Mouse (Mus musculus) liver, embryonic 15.5 days (tissue): ENCODE results near the gene Tsr1. TPM values are rescaled to one million over a fixed set of nuclear protein-coding genes. Genes with fewer than 3 reads are reported as not detected.

Experiments
- ATAC-seq: fragments of 200-750 bp; cut with Nextera tagmentation; 2 replicates; pipeline ENCODE4 v1.8.0; 2017; ENCODE audit warnings: moderate number of reproducible peaks, mild to moderate bottlenecking, moderate library complexity; ENCODE audit not compliant: insufficient read depth
- H3K27ac ChIP-seq: fragments of 300-500 bp; sonication (generic); replicated peaks from 2 replicates; pipeline ENCODE4 v1.5.1; 2015; ENCODE audit warnings: mild to moderate bottlenecking, inconsistent platforms
- H3K27me3 ChIP-seq: fragments of 300-500 bp; sonication (generic); 2 replicates; pipeline ENCODE4 v1.6.1; 2015; ENCODE audit warnings: mild to moderate bottlenecking, inconsistent platforms
- H3K36me3 ChIP-seq: fragments of 300-500 bp; sonication (generic); replicated peaks from 2 replicates; pipeline ENCODE4 v1.6.1; 2015; ENCODE audit warnings: moderate library complexity, mild to moderate bottlenecking, inconsistent platforms
- H3K4me1 ChIP-seq: fragments of 300-500 bp; sonication (generic); replicated peaks from 2 replicates; pipeline ENCODE4 v1.6.1; 2015; ENCODE audit warnings: inconsistent platforms
- H3K4me2 ChIP-seq: fragments of 300-500 bp; sonication (generic); 2 replicates; pipeline ENCODE4 v1.6.1; 2015; ENCODE audit warnings: moderate library complexity, mild to moderate bottlenecking, inconsistent platforms
- H3K4me3 ChIP-seq: fragments of 300-500 bp; sonication (generic); replicated peaks from 2 replicates; pipeline ENCODE4 v1.5.1; 2015; ENCODE audit warnings: mild to moderate bottlenecking, inconsistent platforms
- H3K9ac ChIP-seq: fragments of 300-500 bp; sonication (generic); 2 replicates; pipeline ENCODE4 v1.6.1; 2015; ENCODE audit warnings: moderate library complexity, mild to moderate bottlenecking, inconsistent platforms
- H3K9me3 ChIP-seq: fragments of 300-500 bp; sonication (generic); replicated peaks from 2 replicates; pipeline ENCODE4 v1.6.1; 2016; ENCODE audit warnings: inconsistent platforms
- whole genome bisulfite sequencing: fragments of 180-500 bp; shearing (Covaris S2); methylation state at CpG from one replicate; pipeline ENCODE4 v1.1.7; 2015; ENCODE audit warnings: mixed read lengths; ENCODE audit not compliant: insufficient replicate concordance; 5-methylcytosine and 5-hydroxymethylcytosine counted together
- polyA plus RNA-seq: library from polyadenylated mRNA; unstranded; fragments of >200 nt; fragmentation: Nextera tagmentation; extraction: Ambion mirVana; gene quantifications from 2 replicates; pipeline ENCODE4 v1.2.1, GENCODE M21; 2015

The Tsr1 gene
- 19.7 and 20.0 TPM in 2 replicates for polyA plus RNA-seq

DNA sequence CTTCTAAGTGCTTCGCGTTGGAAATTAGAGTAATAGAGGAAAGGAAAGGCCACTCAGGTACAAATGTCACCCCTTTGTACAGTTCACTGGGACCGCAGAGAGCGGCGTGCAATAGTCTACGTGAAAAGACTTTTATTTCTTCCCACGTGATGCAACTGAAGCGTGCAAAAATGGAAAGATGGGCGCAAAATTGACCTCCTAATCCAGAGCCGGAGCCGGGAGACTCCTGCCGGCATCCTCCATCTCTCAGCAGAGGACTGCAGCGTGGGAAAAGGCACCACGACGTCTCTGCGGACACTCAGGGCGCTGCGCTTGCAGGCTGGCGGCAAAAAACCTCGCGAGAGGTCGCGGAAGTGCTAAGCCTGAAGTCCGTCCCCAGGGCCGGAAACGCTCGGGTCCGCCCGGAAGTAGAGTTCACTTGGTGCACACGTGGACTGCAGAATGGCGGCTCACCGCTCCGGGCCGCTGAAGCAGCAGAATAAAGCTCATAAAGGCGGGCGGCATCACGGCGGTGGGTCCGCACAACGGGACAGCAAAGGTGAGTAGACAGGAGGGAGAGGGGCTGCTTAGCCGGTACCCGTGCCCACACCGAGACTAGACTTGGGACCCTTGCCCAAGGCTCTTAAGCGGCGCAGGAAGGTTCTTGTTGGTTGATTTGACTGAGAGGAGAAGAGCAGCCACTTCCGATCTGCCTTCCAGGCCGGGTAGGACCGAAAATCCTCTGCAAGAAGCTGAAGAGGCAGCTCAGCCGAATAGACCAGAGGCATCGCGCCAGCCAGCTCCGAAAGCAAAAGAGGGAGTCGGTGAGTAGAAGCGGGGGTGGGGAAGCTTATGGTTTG lies at the start of gene Tsr1:
Gene Tsr1 (plus strand): TSS at position 394 of the 839 bp plus-strand sequence.
- Histone ChIP-seq H3K27ac (peak within 1 kb of the TSS; percentile 80), H3K9ac (peak within 1 kb of the TSS; percentile 68), H3K36me3 (peaks cover 34% of the 10 kb centered on the region), H3K27me3 (no peaks in the 10 kb centered on the region), H3K9me3 (no peaks in the 10 kb centered on the region), H3K4me2 (peak within 1 kb of the TSS; percentile 100), H3K4me1 (peaks cover 48% of the 10 kb centered on the region), H3K4me3 (peak within 1 kb of the TSS; percentile 80)
- under 1% methylated on average over 54 of the region's 54 CpGs for WGBS
- ATAC-seq = peak; percentile 76

DNA sequence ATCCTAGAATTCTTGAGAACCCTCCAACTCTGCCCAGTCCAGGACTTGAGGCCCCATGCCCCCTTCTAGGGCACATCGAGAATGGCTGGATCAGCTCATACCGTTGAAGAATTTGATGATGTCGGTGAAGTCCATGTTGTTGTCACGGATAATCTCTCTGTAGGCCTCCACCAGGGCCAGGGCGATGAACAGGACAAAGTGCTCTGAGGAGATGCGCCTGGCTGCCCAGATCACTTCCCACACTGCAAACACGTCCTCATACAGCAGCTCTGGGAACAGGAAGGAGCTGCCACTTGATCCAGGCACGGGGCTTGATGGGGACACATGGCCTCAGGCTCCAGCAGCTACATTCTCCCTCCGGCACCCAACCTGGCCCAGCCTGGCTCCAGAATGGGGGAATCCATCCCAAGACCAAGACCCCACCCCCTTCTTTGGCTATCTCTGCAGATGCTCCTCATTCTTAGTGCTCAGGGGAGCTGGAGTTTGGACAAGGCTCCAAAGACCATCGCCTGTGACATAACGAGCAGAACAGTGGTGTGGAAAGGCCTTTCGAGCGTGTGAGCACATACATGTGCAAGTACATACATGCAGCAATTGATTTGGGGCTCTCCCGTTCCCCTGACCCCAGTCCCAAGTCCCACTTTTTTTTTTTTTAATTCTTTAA lies 46.7 kb upstream of the Tsr1 start:
- ATAC-seq = no peak
- peaks cover 18% of the 10 kb centered on the region for H3K4me1 ChIP-seq
- no peak overlapping the region for H3K4me3 ChIP-seq
- H3K27me3 ChIP-seq = no peaks in the 10 kb centered on the region
- no peak overlapping the region for H3K9ac ChIP-seq
- H3K27ac ChIP-seq = no peak overlapping the region
- no peaks in the 10 kb centered on the region for H3K36me3 ChIP-seq
- 76% methylated on average over 14 of the region's 14 CpGs for WGBS
- no peaks in the 10 kb centered on the region for H3K9me3 ChIP-seq
- H3K4me2 ChIP-seq = no peak overlapping the region

DNA sequence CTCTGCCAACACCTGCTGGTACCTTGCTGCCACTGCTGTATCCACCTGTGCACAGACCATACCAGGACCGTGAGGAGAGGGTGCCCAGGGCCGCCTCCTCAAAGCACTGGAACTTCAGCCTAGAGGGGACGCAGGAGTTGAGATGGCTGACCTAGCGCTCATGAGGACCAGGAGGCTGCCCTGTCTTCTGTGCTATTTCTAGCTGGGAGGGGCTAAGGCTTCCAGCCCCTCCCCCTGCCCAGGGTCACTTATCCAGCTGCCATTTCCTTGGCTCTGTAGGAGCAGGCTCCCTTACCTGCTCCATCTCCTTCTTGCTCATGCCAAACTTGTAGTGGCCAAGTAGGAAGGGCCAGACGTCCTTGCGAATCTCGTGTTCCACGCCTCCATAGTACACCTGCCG lies 40.1 kb upstream of the Tsr1 start:
- Histone ChIP-seq H3K27ac (no peak overlapping the region), H3K4me2 (no peak overlapping the region), H3K36me3 (no peaks in the 10 kb centered on the region), H3K4me3 (no peak overlapping the region), H3K9ac (no peak overlapping the region), H3K4me1 (no peaks in the 10 kb centered on the region), H3K9me3 (no peaks in the 10 kb centered on the region), H3K27me3 (no peaks in the 10 kb centered on the region)
- 77% methylated on average over 9 of the region's 9 CpGs for WGBS
- no peak for ATAC-seq

DNA sequence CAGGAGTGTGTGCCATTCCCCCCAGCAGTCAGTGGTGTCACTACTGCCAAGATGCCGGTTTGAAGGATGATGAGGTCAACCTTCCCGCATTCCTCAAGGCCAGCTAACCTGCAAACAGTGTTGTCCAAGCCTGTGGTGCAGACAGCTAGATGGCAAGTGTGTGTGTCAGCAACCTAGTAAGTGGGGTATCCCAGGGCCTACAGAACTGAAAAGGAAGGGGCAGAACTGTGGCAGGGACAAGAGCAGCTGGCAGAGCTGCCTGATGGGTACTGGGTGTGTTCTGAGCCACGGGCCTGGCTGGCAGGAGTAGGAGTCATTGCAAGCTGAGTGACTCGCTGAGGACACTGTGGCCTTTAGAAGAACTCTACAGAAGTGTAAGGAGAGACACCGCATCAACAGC lies 35.7 kb upstream of the Tsr1 start:
- 83% methylated on average over 5 of the region's 5 CpGs for WGBS
- no peak for ATAC-seq
- no peaks in the 10 kb centered on the region for H3K4me1 ChIP-seq
- no peak overlapping the region for H3K27ac ChIP-seq
- no peak overlapping the region for H3K4me3 ChIP-seq
- H3K4me2 ChIP-seq = no peak overlapping the region
- H3K9me3 ChIP-seq = no peaks in the 10 kb centered on the region
- H3K36me3 ChIP-seq = no peaks in the 10 kb centered on the region
- H3K27me3 ChIP-seq = no peaks in the 10 kb centered on the region
- no peak overlapping the region for H3K9ac ChIP-seq

DNA sequence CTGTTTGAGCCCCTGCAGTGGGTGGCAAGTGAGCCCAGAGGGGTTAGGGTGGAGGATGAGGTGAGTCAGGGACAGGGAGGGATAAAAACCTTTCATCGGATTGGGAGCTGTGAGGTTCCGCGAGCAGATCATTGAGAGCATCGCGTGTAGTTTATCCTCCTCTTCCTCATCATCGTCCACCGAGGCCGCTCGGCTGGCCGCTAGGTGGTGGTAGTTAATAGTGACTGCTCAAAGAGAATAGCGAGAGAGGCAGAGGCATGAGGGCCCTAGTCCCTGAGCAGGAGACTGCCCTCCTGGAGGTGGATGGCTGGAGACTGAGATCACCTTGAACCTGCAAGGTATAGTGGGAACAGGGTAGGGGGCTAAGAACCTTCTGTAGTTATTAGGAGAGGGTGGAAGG lies 34.4 kb upstream of the Tsr1 start:
- H3K36me3 ChIP-seq = no peaks in the 10 kb centered on the region

DNA sequence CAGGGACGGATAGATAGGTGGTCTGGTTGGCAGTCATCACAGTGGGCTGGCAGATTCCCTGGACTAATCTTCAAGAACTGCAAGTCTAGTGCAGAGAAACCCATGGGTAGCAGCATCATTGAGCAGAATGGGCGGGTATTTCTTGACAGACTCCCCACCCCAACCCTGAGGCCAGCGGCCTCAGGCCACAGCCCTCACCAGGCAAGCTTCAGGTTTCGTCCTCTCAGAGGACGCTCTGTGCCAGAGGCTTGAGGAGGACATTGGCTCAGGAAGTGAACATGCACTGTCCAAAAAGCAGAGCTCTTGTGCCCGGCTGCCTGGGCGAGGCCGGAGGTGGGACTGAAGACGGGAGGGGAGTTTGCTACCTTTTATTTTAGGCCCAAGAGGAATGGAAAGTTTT lies 33.5 kb upstream of the Tsr1 start:
- no peaks in the 10 kb centered on the region for H3K36me3 ChIP-seq
- no peak overlapping the region for H3K27ac ChIP-seq
- WGBS = 77% methylated on average over 9 of the region's 9 CpGs
- no peak overlapping the region for H3K9ac ChIP-seq
- ATAC-seq = no peak
- H3K4me1 ChIP-seq = no peaks in the 10 kb centered on the region
- no peaks in the 10 kb centered on the region for H3K9me3 ChIP-seq
- H3K4me3 ChIP-seq = no peak overlapping the region
- no peak overlapping the region for H3K4me2 ChIP-seq
- no peaks in the 10 kb centered on the region for H3K27me3 ChIP-seq

More for the DNA sequence above, 34.4 kb upstream of the Tsr1 start:
- Histone ChIP-seq H3K27me3 (no peaks in the 10 kb centered on the region), H3K27ac (no peak overlapping the region), H3K9me3 (no peaks in the 10 kb centered on the region), H3K4me3 (no peak overlapping the region), H3K4me2 (no peak overlapping the region), H3K9ac (no peak overlapping the region), H3K4me1 (no peaks in the 10 kb centered on the region)
- WGBS = 30% methylated on average over 11 of the region's 11 CpGs
- no peak for ATAC-seq

DNA sequence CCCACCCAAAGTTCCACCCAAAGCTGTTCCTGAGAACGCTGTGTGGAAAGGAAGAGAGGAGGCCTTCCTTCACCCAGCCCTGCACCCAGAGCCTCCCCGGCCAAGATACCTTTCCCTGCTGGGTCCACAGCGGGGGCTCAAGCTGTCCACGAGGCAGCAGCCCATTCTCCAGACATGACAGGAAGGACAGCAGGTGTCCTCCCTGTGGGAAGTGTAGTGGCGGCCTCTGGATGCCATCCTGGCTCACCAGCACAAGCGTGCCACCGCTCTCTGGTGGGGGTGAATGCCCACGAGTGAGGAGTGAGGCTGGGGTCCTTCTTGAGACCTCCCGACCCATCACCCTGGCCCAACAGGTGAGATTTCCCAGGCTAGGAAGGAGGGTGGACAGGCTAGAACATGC lies 32.6 kb upstream of the Tsr1 start:
- H3K4me1 ChIP-seq = no peaks in the 10 kb centered on the region
- no peak overlapping the region for H3K4me2 ChIP-seq
- ATAC-seq = no peak
- no peaks in the 10 kb centered on the region for H3K36me3 ChIP-seq
- H3K27me3 ChIP-seq = no peaks in the 10 kb centered on the region
- WGBS = 80% methylated on average over 9 of the region's 9 CpGs
- H3K9ac ChIP-seq = no peak overlapping the region
- no peak overlapping the region for H3K4me3 ChIP-seq
- no peaks in the 10 kb centered on the region for H3K9me3 ChIP-seq
- no peak overlapping the region for H3K27ac ChIP-seq

DNA sequence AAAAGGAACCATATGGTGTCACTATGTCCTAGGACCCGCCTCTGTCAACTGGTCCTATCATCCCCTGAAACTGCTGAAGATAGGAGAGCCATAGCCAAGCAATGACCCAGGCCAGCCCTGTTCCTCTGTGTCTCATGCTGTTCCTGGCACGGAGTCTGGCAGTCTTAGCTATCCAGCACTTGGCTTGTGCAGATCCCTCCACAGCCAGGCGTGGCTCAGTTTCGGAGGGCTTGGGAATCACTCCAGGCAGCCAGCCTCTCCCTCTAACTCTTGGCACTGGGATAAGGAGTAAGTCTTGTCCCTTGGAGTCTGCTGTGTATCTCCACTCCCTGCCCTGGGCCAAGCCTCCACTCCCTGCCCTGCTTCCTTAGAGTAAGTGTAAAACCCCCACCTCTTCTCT lies 31.2 kb upstream of the Tsr1 start:
- no peak for ATAC-seq
- H3K27ac ChIP-seq = no peak overlapping the region
- 70% methylated on average over 4 of the region's 4 CpGs for WGBS

DNA sequence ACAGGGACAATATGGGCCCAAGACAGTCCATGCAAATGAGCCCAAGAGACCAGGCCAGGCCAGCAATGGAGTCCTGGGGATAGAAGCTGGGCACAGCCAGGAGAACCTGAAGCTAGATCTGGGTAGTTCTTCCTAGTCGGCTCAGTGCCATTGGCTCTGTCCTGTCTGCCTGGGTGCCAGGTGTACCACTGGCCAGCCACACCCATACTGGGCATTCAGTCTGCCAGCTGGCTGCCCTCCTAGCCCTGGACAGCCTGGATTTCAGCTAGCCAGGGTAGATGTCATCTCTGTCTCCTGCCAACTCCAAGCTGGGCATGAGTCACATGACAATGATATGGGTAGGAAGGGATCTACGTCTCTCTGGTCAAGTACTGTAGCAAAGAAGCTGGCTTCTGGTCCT lies 30.7 kb upstream of the Tsr1 start:
- H3K4me3 ChIP-seq = no peak overlapping the region
- no peak for ATAC-seq
- no peak overlapping the region for H3K9ac ChIP-seq
- no peak overlapping the region for H3K4me2 ChIP-seq
- WGBS = 74% methylated on average over 2 of the region's 2 CpGs
- H3K9me3 ChIP-seq = no peaks in the 10 kb centered on the region
- H3K27me3 ChIP-seq = no peaks in the 10 kb centered on the region
- no peaks in the 10 kb centered on the region for H3K36me3 ChIP-seq
- no peak overlapping the region for H3K27ac ChIP-seq
- H3K4me1 ChIP-seq = no peaks in the 10 kb centered on the region

More for the DNA sequence above, 31.2 kb upstream of the Tsr1 start:
- no peaks in the 10 kb centered on the region for H3K9me3 ChIP-seq
- H3K4me1 ChIP-seq = no peaks in the 10 kb centered on the region
- H3K27me3 ChIP-seq = no peaks in the 10 kb centered on the region
- no peak overlapping the region for H3K9ac ChIP-seq
- no peak overlapping the region for H3K4me2 ChIP-seq
- H3K4me3 ChIP-seq = no peak overlapping the region
- H3K36me3 ChIP-seq = no peaks in the 10 kb centered on the region

DNA sequence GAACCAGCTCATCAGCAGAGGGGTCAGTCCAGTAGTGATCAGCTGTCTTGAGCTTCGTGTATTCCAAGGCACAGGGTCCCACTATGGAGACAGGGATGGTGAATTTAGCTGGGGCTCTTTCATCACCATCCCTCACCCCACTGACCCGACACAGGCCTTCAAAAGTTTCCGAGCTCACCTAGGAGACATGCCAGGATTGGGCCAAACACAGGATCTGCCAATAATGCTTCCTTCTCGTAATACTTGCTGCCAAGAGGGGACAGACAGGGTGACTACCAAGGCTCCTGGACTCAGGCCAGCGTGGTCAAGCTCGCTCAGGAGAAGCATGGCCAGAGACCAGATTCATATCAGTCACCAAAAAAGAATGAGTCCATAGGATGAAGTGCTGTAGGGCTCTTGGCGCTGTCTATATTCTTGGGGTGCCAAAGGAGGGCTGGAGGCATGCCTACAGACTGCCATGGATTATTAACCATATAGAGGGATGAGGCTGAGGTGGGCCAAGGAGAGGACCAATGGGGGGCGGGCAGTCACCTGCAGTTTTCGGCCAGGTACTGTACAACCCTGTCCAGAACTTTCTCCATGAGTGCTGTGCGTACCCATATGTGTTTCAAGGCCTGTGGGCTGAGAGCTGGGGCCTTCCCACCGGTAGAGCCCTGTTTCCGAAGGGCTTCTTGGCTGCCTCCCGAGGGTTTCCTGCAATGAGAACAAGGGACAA lies 29.7 kb upstream of the Tsr1 start:
- Histone ChIP-seq H3K9me3 (no peaks in the 10 kb centered on the region), H3K4me1 (no peaks in the 10 kb centered on the region), H3K4me3 (no peak overlapping the region), H3K27me3 (no peaks in the 10 kb centered on the region), H3K9ac (no peak overlapping the region), H3K27ac (no peak overlapping the region), H3K4me2 (no peak overlapping the region), H3K36me3 (no peaks in the 10 kb centered on the region)
- ATAC-seq = no peak
- WGBS = 70% methylated on average over 13 of the region's 13 CpGs

DNA sequence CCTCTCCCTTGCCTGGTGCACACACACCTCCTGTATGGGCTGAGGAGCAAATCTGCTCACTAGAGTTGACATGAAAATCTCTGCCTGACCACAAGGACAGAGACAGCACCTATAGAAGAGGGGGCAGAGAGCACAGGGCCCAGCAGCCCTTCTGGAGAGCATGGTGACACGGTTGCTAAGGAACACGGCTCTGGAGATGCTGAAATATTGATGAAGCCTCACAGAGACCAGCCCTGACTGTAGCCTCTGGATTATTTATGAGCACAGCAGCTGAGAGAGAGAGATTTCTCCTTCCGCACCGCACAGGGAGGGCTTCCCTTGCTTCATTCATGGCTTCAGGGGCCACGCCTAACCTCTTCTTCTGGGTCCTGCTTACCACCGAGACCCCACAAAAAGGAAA lies 28.3 kb upstream of the Tsr1 start:
- no peaks in the 10 kb centered on the region for H3K27me3 ChIP-seq
- no peaks in the 10 kb centered on the region for H3K36me3 ChIP-seq
- WGBS = 67% methylated on average over 6 of the region's 6 CpGs
- no peak overlapping the region for H3K4me3 ChIP-seq
- H3K4me1 ChIP-seq = no peaks in the 10 kb centered on the region
- H3K27ac ChIP-seq = no peak overlapping the region
- H3K9ac ChIP-seq = no peak overlapping the region
- no peaks in the 10 kb centered on the region for H3K9me3 ChIP-seq
- no peak overlapping the region for H3K4me2 ChIP-seq
- ATAC-seq = no peak
